Comparison of ENCODE assay signal across 33 mouse cellular contexts in genomic region chr10:41150496-41150895, GRCm38 (mm10).
"Had no signal": no experiment of that assay in that cellular context is flagged by ENCODE, and none has a peak within 500 bp of the region (broad histone marks: within the 10 kb centered on the region; RNA-seq: fewer than 3 reads in every experiment).

No protein-coding gene starts in this region.

- H3K9me3 ChIP-seq: heart, embryonic 10.5 days; heart, embryonic 12.5 days; heart, embryonic 13.5 days; heart, embryonic 15.5 days; hindbrain, embryonic 10.5 days; hindbrain, embryonic 12.5 days; hindbrain, embryonic 13.5 days; hindbrain, embryonic 15.5 days; intestine, embryonic 15.5 days; kidney, embryonic 15.5 days had no signal

- DNase-seq: heart, adult 2 months; heart, postnatal 10 days; heart, postnatal 14 days; heart, postnatal 36 days; heart, postnatal 4 days; kidney, adult 11 months; kidney, adult 18-20 months; kidney, adult 2 months; kidney, adult 8-10 months; kidney, adult 9 months; kidney, postnatal 10 days; kidney, postnatal 14 days; kidney, postnatal 25 days; kidney, postnatal 36 days; layer of hippocampus, adult 9-11 months had no signal

- H3K4me1 ChIP-seq: heart, embryonic 12.5 days; hindbrain, embryonic 12.5 days; intestine, embryonic 15.5 days had no signal

- H3K9ac ChIP-seq: heart, embryonic 12.5 days; heart, embryonic 13.5 days; heart, embryonic 15.5 days; hindbrain, embryonic 12.5 days; hindbrain, embryonic 13.5 days; hindbrain, embryonic 14.5 days; hindbrain, embryonic 15.5 days; intestine, embryonic 15.5 days; kidney, embryonic 15.5 days had no signal

- H3K4me3 ChIP-seq: heart, adult 2 months; heart, embryonic 10.5 days; heart, embryonic 12.5 days; heart, embryonic 13.5 days; heart, embryonic 15.5 days; hindbrain, embryonic 10.5 days; hindbrain, embryonic 12.5 days; hindbrain, embryonic 13.5 days; hindbrain, embryonic 15.5 days; intestine, embryonic 15.5 days; kidney, embryonic 15.5 days; layer of hippocampus, adult 2 months had no signal

- H3K27ac ChIP-seq: heart, adult 2 months; heart, embryonic 10.5 days; heart, embryonic 13.5 days; heart, embryonic 15.5 days; hindbrain, embryonic 10.5 days; hindbrain, embryonic 12.5 days; hindbrain, embryonic 13.5 days; hindbrain, embryonic 14.5 days; hindbrain, embryonic 15.5 days; hindbrain, postnatal 0 days; intestine, embryonic 15.5 days; kidney, embryonic 15.5 days; kidney, postnatal 0 days; layer of hippocampus, adult 2 months had no signal

- H3K4me2 ChIP-seq: hindbrain, embryonic 12.5 days; hindbrain, embryonic 13.5 days; hindbrain, embryonic 14.5 days; kidney, embryonic 15.5 days had no signal

- H3K36me3 ChIP-seq: heart, embryonic 10.5 days; heart, embryonic 12.5 days; heart, embryonic 13.5 days; heart, embryonic 15.5 days; hindbrain, embryonic 10.5 days; hindbrain, embryonic 12.5 days; hindbrain, embryonic 13.5 days; hindbrain, embryonic 15.5 days; intestine, embryonic 15.5 days; kidney, embryonic 15.5 days had no signal

- ATAC-seq: hindbrain, embryonic 16.5 days; hindbrain, postnatal 0 days; inflammation-experienced regulatory T-cells, adult 6 months; intestine, embryonic 15.5 days; intestine, embryonic 16.5 days; intestine, postnatal 0 days had no signal

- H3K27me3 ChIP-seq: heart, embryonic 12.5 days; heart, embryonic 13.5 days; heart, embryonic 15.5 days; hindbrain, embryonic 15.5 days; intestine, embryonic 15.5 days; kidney, embryonic 15.5 days had no signal
